Mouse (Mus musculus) activated CD4-positive, CD25-positive, alpha-beta regulatory T cell, adult 4 months (primary cell): ENCODE data around the gene Dpep2nb. TPM values are rescaled to one million over a fixed set of nuclear protein-coding genes. Genes with fewer than 3 reads are reported as not detected.

ENCODE experiments used
- ATAC-seq: one replicate; pipeline ENCODE4 v1.8.0; 2017
- polyA plus RNA-seq, 2 experiments: library from polyadenylated mRNA; unstranded; fragments of 100-300 nt; shearing (Covaris generic); gene quantifications; one replicate each; pipeline ENCODE4 v1.2.1; 2017

Dpep2nb gene
- polyA plus RNA-seq, 2 experiments from 2014 or later: not detected

GRCm38 (mm10) chr8:105957813-105958212 lies 48.0 kb downstream of the Dpep2nb start:
- ATAC-seq: no peak

DNA sequence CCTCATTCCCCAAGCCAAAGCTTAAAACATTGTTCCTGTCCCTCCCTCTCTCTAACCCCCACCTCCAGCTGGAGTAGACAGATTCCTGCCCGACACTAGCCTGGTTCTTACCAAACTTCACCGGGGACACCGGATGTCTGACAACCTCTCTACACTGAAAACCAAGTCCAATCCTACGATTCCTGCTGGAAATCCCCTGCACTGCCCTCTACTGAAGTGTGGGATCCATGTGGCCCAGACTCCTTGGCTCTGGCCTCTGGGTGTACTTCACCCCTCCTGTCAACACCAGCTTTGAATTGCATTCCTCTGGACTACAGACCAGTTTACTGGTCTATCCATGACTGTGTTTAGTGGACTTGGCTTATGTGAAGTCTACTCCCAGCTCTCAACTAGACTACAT lies 49.2 kb downstream of the Dpep2nb start:
- ATAC-seq: no peak

DNA sequence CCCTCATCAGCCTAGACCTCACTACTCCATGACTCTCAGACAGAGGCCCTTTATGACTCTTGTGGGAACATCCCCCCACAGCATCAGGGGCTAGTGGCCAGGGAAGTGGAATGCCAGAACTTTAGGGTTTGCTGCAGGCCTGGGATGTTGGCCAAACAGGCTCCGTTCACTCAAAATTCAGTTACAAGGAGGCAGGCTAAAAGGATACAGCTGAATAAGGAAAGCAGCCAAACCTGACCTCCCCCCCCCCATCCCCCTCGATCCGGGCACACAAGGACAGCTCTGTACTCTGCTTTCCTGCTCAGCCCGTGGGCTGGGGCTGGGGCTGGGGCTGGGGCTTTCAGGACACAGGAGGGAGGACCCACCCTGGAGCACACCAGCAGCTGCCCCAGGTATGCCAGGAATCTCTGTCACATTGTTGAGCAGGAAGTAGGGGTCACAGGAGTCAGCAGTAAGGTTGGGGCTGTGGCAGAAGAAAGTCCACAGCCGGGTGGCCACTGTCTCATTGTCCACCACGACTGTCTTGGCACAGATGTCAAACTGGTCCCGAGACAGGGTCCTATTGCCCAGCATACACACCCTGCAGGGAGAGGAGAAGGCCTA lies 54.6 kb downstream of the Dpep2nb start:
- no peak for ATAC-seq

GRCm38 (mm10) chr8:105949350-105949749 lies 56.4 kb downstream of the Dpep2nb start:
- ATAC-seq: no peak

Other genes with a start within 250 kb of the Dpep2nb start
- gene Gfod2, start 247.3 kb downstream of the Dpep2nb start, polyA plus RNA-seq: 1 to 10 TPM; 1.8 to 4.3 TPM
- 1 to 10 TPM; 6.6 to 7.0 TPM for gene Ranbp10, start 178.6 kb downstream of the Dpep2nb start, polyA plus RNA-seq
- not detected for gene Tsnaxip1, start 178.2 kb downstream of the Dpep2nb start, polyA plus RNA-seq
- gene Cenpt, start 152.7 kb downstream of the Dpep2nb start, polyA plus RNA-seq: 10 to 100 TPM; 16.1 to 18.6 TPM
- 1 to 10 TPM; 7.0 to 7.4 TPM for gene Thap11, start 150.8 kb downstream of the Dpep2nb start, polyA plus RNA-seq
- gene Nutf2, start 145.4 kb downstream of the Dpep2nb start, polyA plus RNA-seq: 100 to 1,000 TPM in 1 of 2 experiments, 1 to 10 TPM in 1; 5.1 to 101 TPM
- 10 to 100 TPM; 24.6 to 32.7 TPM for gene Edc4, start 125.1 kb downstream of the Dpep2nb start, polyA plus RNA-seq
- 1 to 10 TPM in 1 of 2 experiments, not detected in 1; 1.3 TPM for gene Nrn1l, start 112.4 kb downstream of the Dpep2nb start, polyA plus RNA-seq
- gene Pskh1, start 105.5 kb downstream of the Dpep2nb start, polyA plus RNA-seq: 10 to 100 TPM in 1 of 2 experiments, 1 to 10 TPM in 1; 8.1 to 11.3 TPM
- gene Ctrl, start 72.1 kb downstream of the Dpep2nb start, polyA plus RNA-seq: 1 to 10 TPM; 3.2 to 3.3 TPM
- gene Psmb10, start 67.5 kb downstream of the Dpep2nb start, polyA plus RNA-seq: 100 to 1,000 TPM; 368 to 402 TPM
- gene Lcat, start 62.6 kb downstream of the Dpep2nb start, polyA plus RNA-seq: under 1 TPM; 0.25 to 0.61 TPM
- gene Slc12a4, start 39.9 kb downstream of the Dpep2nb start, polyA plus RNA-seq: 1 to 10 TPM; 3.8 to 8.1 TPM
- not detected for gene Dpep3, start 26.5 kb downstream of the Dpep2nb start, polyA plus RNA-seq
- 10 to 100 TPM; 25.7 to 28.8 TPM for gene Dus2, start 14.6 kb downstream of the Dpep2nb start, polyA plus RNA-seq
- gene Ddx28, start 5.9 kb upstream of the Dpep2nb start, polyA plus RNA-seq: 10 to 100 TPM in 1 of 2 experiments, 1 to 10 TPM in 1; 9.7 to 12.1 TPM
- 10 to 100 TPM; 30.0 to 31.5 TPM for gene Nfatc3, start 52.9 kb upstream of the Dpep2nb start, polyA plus RNA-seq
- gene Esrp2, start 131.0 kb upstream of the Dpep2nb start, polyA plus RNA-seq: under 1 TPM in 1 of 2 experiments, not detected in 1; 0.20 TPM
- 1 to 10 TPM; 1.9 to 4.0 TPM for gene Pla2g15, start 144.4 kb upstream of the Dpep2nb start, polyA plus RNA-seq
- gene Slc7a6, start 162.9 kb upstream of the Dpep2nb start, polyA plus RNA-seq: 10 to 100 TPM; 26.2 to 33.6 TPM
- 10 to 100 TPM; 20.6 to 22.5 TPM for gene Slc7a6os, start 205.0 kb upstream of the Dpep2nb start, polyA plus RNA-seq
- gene Prmt7, start 205.0 kb upstream of the Dpep2nb start, polyA plus RNA-seq: 10 to 100 TPM; 19.5 to 31.6 TPM